Mouse (Mus musculus): Measurements from ENCODE around the gene Cep295. TPM values are rescaled to one million over a fixed set of nuclear protein-coding genes. Genes with fewer than 3 reads are reported as not detected.

The Cep295 gene
- 4.4 and 4.6 TPM in 2 replicates for polyA plus RNA-seq (2015; fragmentation: Nextera tagmentation; extraction: Ambion mirVana)

- peak; percentile 100 for ATAC-seq (ENCODE audit: low FRiP score, low TSS enrichment)
- peak within 1 kb of the TSS; percentile 86 for H3K27ac ChIP-seq (replicated peaks)
- 2% methylated on average over 59 of the region's 60 CpGs for WGBS
These were observed at the start of gene Cep295 for GRCm38 (mm10) chr9:15357484-15358275. Gene Cep295, minus strand, starts transcription at chr9:15357788.

GRCm38 (mm10) chr9:15397591-15397990, 40.0 kb upstream of the Cep295 start:
- no peaks in the 10 kb centered on the region for H3K36me3 ChIP-seq (ENCODE audit: control insufficient read depth, insufficient read depth, low read length)
- WGBS, result 67% methylated on average over 3 of the region's 4 CpGs
- H3K27me3 ChIP-seq (ENCODE audit: control insufficient read depth, insufficient read depth, low read length), result no peaks in the 10 kb centered on the region
- no peaks in the 10 kb centered on the region for H3K9me3 ChIP-seq (ENCODE audit: control insufficient read depth, low read length)
- no peak overlapping the region for H3K4me2 ChIP-seq (replicated peaks; ENCODE audit: low read depth)
- H3K4me3 ChIP-seq (ENCODE audit: low read depth, low read length), result no peak overlapping the region
- H3K27ac ChIP-seq (replicated peaks), result no peak overlapping the region
- H3K9ac ChIP-seq (ENCODE audit: low read length), result no peak overlapping the region
- TF ChIP-seq CTCF (IDR thresholded peaks at IDR 0.05; ENCODE audit: low read depth) (no peak), EP300 (optimal IDR thresholded peaks at IDR 0.05) (no peak)
- H3K4me1 ChIP-seq (replicated peaks; ENCODE audit: control insufficient read depth, insufficient read depth), result no peaks in the 10 kb centered on the region
- no peak for ATAC-seq (ENCODE audit: low FRiP score, low TSS enrichment)
- no peak for DNase-seq (ENCODE audit: low spot score)

More at GRCm38 (mm10) chr9:15357484-15358275, at the start of gene Cep295:
- TF ChIP-seq CTCF (IDR thresholded peaks at IDR 0.05; ENCODE audit: low read depth) (no peak), EP300 (optimal IDR thresholded peaks at IDR 0.05) (no peak)
- Histone ChIP-seq H3K4me1 (replicated peaks; ENCODE audit: control insufficient read depth, insufficient read depth) (no peaks in the 10 kb centered on the region), H3K9me3 (ENCODE audit: control insufficient read depth, low read length) (no peaks in the 10 kb centered on the region), H3K36me3 (ENCODE audit: control insufficient read depth, insufficient read depth, low read length) (no peaks in the 10 kb centered on the region), H3K4me3 (ENCODE audit: low read depth, low read length) (peak within 1 kb of the TSS; percentile 79), H3K27me3 (ENCODE audit: control insufficient read depth, insufficient read depth, low read length) (no peaks in the 10 kb centered on the region), H3K4me2 (replicated peaks; ENCODE audit: low read depth) (peak within 1 kb of the TSS; percentile 76), H3K9ac (ENCODE audit: low read length) (peak within 1 kb of the TSS; percentile 79)
- DNase-seq (ENCODE audit: low spot score), result peak; percentile 97

GRCm38 (mm10) chr9:15395353-15395942, 37.9 kb upstream of the Cep295 start:
- Histone ChIP-seq H3K4me2 (replicated peaks; ENCODE audit: low read depth) (no peak overlapping the region), H3K4me3 (ENCODE audit: low read depth, low read length) (no peak overlapping the region), H3K4me1 (replicated peaks; ENCODE audit: control insufficient read depth, insufficient read depth) (no peaks in the 10 kb centered on the region), H3K9ac (ENCODE audit: low read length) (no peak overlapping the region), H3K27ac (replicated peaks) (no peak overlapping the region), H3K27me3 (ENCODE audit: control insufficient read depth, insufficient read depth, low read length) (no peaks in the 10 kb centered on the region), H3K9me3 (ENCODE audit: control insufficient read depth, low read length) (no peaks in the 10 kb centered on the region), H3K36me3 (ENCODE audit: control insufficient read depth, insufficient read depth, low read length) (no peaks in the 10 kb centered on the region)
- no peak for ATAC-seq (ENCODE audit: low FRiP score, low TSS enrichment)
- TF ChIP-seq EP300 (optimal IDR thresholded peaks at IDR 0.05), result no peak
- DNase-seq (ENCODE audit: low spot score), result no peak
- 50% methylated on average over 1 of the region's 1 CpGs for WGBS

GRCm38 (mm10) chr9:15387075-15387643, 29.6 kb upstream of the Cep295 start:
- ATAC-seq (ENCODE audit: low FRiP score, low TSS enrichment) (no peak), DNase-seq (ENCODE audit: low spot score) (no peak)
- Histone ChIP-seq H3K36me3 (ENCODE audit: control insufficient read depth, insufficient read depth, low read length) (no peaks in the 10 kb centered on the region), H3K9ac (ENCODE audit: low read length) (no peak overlapping the region), H3K27ac (replicated peaks) (no peak overlapping the region), H3K9me3 (ENCODE audit: control insufficient read depth, low read length) (no peaks in the 10 kb centered on the region), H3K4me2 (replicated peaks; ENCODE audit: low read depth) (no peak overlapping the region), H3K27me3 (ENCODE audit: control insufficient read depth, insufficient read depth, low read length) (no peaks in the 10 kb centered on the region), H3K4me1 (replicated peaks; ENCODE audit: control insufficient read depth, insufficient read depth) (no peaks in the 10 kb centered on the region), H3K4me3 (ENCODE audit: low read depth, low read length) (no peak overlapping the region)
- 64% methylated on average over 5 of the region's 5 CpGs for WGBS
- TF ChIP-seq CTCF (IDR thresholded peaks at IDR 0.05; ENCODE audit: low read depth), result no peak
- no peak for TF ChIP-seq EP300 (optimal IDR thresholded peaks at IDR 0.05)

GRCm38 (mm10) chr9:15384266-15384665, 26.7 kb upstream of the Cep295 start:
- WGBS, result 74% methylated on average over 5 of the region's 5 CpGs
- H3K4me1 ChIP-seq (replicated peaks; ENCODE audit: control insufficient read depth, insufficient read depth), result no peaks in the 10 kb centered on the region
- no peak for TF ChIP-seq CTCF (IDR thresholded peaks at IDR 0.05; ENCODE audit: low read depth)
- no peak for TF ChIP-seq EP300 (optimal IDR thresholded peaks at IDR 0.05)
- no peak overlapping the region for H3K27ac ChIP-seq (replicated peaks)
- no peak overlapping the region for H3K4me3 ChIP-seq (ENCODE audit: low read depth, low read length)
- H3K4me2 ChIP-seq (replicated peaks; ENCODE audit: low read depth), result no peak overlapping the region
- DNase-seq (ENCODE audit: low spot score) (no peak), ATAC-seq (ENCODE audit: low FRiP score, low TSS enrichment) (no peak)
- H3K9me3 ChIP-seq (ENCODE audit: control insufficient read depth, low read length), result no peaks in the 10 kb centered on the region
- H3K27me3 ChIP-seq (ENCODE audit: control insufficient read depth, insufficient read depth, low read length), result no peaks in the 10 kb centered on the region
- H3K36me3 ChIP-seq (ENCODE audit: control insufficient read depth, insufficient read depth, low read length), result no peaks in the 10 kb centered on the region
- no peak overlapping the region for H3K9ac ChIP-seq (ENCODE audit: low read length)

GRCm38 (mm10) chr9:15366260-15366659, 8.7 kb upstream of the Cep295 start:
- Histone ChIP-seq H3K27ac (replicated peaks) (no peak overlapping the region), H3K4me2 (replicated peaks; ENCODE audit: low read depth) (no peak overlapping the region), H3K4me1 (replicated peaks; ENCODE audit: control insufficient read depth, insufficient read depth) (no peaks in the 10 kb centered on the region), H3K9me3 (ENCODE audit: control insufficient read depth, low read length) (no peaks in the 10 kb centered on the region), H3K36me3 (ENCODE audit: control insufficient read depth, insufficient read depth, low read length) (no peaks in the 10 kb centered on the region), H3K4me3 (ENCODE audit: low read depth, low read length) (no peak overlapping the region), H3K9ac (ENCODE audit: low read length) (no peak overlapping the region), H3K27me3 (ENCODE audit: control insufficient read depth, insufficient read depth, low read length) (no peaks in the 10 kb centered on the region)
- TF ChIP-seq EP300 (optimal IDR thresholded peaks at IDR 0.05), result no peak
- no peak for TF ChIP-seq CTCF (IDR thresholded peaks at IDR 0.05; ENCODE audit: low read depth)
- no peak for DNase-seq (ENCODE audit: low spot score)
- WGBS, result 65% methylated on average over 2 of the region's 2 CpGs
- no peak for ATAC-seq (ENCODE audit: low FRiP score, low TSS enrichment)

All from stomach, postnatal 0 days (tissue).